Mouse (Mus musculus): ENCODE results near the gene Hmga1.

DNA sequence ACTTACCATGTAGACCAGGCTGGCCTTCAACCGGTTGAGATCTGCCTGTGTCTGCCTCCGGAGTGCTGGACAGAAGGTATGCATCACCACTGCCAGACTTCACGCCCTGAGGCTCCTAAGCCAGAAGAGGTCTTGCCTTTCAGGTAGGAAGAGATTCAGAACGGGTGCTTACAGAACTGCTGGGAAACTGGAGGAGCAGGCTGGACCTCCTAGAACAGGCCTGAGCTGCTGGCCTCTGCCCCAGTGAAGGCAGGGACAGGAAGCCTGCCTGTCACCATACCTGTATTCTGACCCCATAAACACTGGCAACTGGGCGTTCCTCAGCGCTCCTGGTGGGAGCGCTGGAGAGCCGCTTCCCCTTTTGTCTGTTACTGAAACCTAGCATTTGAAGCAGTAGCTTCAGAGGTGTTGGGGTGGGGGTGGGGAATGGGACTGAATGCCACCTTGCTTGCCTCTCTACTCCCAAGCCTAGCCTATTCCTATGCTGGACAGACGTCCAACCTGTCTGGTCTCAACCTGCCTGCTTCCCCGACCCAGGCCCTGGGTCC is 4.8 kb upstream of the Hmga1 start:
- TF ChIP-seq CTCF (IDR thresholded peaks at IDR 0.05; ENCODE audit: low read depth, low read length): no peak
- no peak for TF ChIP-seq TAL1 (conservative IDR thresholded peaks at IDR 0.05; ENCODE audit: low read depth, low read length)
- TF ChIP-seq GATA2 (IDR thresholded peaks at IDR 0.05; ENCODE audit: borderline replicate concordance, low read depth, low read length): no peak
- TF ChIP-seq GATA1 (IDR thresholded peaks at IDR 0.05; ENCODE audit: borderline replicate concordance, low read length): no peak
- no peak for TF ChIP-seq POLR2AphosphoS5 (IDR thresholded peaks at IDR 0.05; ENCODE audit: insufficient replicate concordance, low read depth, low read length)
